Mouse (Mus musculus) limb, embryonic 12.5 days (tissue): Measurements from ENCODE around the gene Sh3bp5. TPM values are rescaled to one million over a fixed set of nuclear protein-coding genes. Genes with fewer than 3 reads are reported as not detected.

ENCODE experiments used
- ATAC-seq: fragments of 200-750 bp; cut with Nextera tagmentation; 2 replicates; pipeline ENCODE4 v1.8.0; 2017; ENCODE audit warnings: low read depth, moderate TSS enrichment; ENCODE audit not compliant: insufficient number of reproducible peaks, insufficient read depth, low FRiP score, low TSS enrichment
- H3K27ac ChIP-seq: fragments of 300-500 bp; sonication (generic); 2 replicates; pipeline ENCODE4 v1.5.1; 2016; ENCODE audit warnings: mild to moderate bottlenecking, moderate library complexity
- H3K27me3 ChIP-seq: fragments of 300-500 bp; sonication (generic); 2 replicates; pipeline ENCODE4 v1.6.1; 2016; ENCODE audit warnings: mild to moderate bottlenecking, moderate library complexity
- H3K36me3 ChIP-seq: fragments of 300-500 bp; sonication (generic); 2 replicates; pipeline ENCODE4 v1.6.1; 2016; ENCODE audit warnings: mild to moderate bottlenecking, moderate library complexity
- H3K4me1 ChIP-seq: fragments of 300-500 bp; sonication (generic); replicated peaks from 2 replicates; pipeline ENCODE4 v1.6.1; 2016
- H3K4me2 ChIP-seq: fragments of 300-500 bp; sonication (generic); 2 replicates; pipeline ENCODE4 v1.6.1; 2016; ENCODE audit warnings: mild to moderate bottlenecking, moderate library complexity
- H3K4me3 ChIP-seq: fragments of 300-500 bp; sonication (generic); replicated peaks from 2 replicates; pipeline ENCODE4 v1.5.1; 2016; ENCODE audit warnings: mild to moderate bottlenecking
- H3K9ac ChIP-seq: fragments of 300-500 bp; sonication (generic); replicated peaks from 2 replicates; pipeline ENCODE4 v1.6.1; 2016; ENCODE audit warnings: mild to moderate bottlenecking, moderate library complexity
- H3K9me3 ChIP-seq: fragments of 300-500 bp; sonication (generic); 2 replicates; pipeline ENCODE4 v1.6.1; 2016; ENCODE audit warnings: mild to moderate bottlenecking, moderate library complexity
- WGBS: fragments of 180-500 bp; shearing (Covaris S2); methylation state at CpG from one replicate; pipeline ENCODE4 v1.1.7; 2016; 5-methylcytosine and 5-hydroxymethylcytosine counted together
- polyA plus RNA-seq: library from polyadenylated mRNA; unstranded; fragments of >200 nt; fragmentation: Nextera tagmentation; extraction: Ambion mirVana; gene quantifications from 2 replicates; pipeline ENCODE4 v1.2.1, GENCODE M21; 2016

Gene Sh3bp5
- polyA plus RNA-seq, 1 experiment from 2014 or later, result 41.9 TPM

DNA sequence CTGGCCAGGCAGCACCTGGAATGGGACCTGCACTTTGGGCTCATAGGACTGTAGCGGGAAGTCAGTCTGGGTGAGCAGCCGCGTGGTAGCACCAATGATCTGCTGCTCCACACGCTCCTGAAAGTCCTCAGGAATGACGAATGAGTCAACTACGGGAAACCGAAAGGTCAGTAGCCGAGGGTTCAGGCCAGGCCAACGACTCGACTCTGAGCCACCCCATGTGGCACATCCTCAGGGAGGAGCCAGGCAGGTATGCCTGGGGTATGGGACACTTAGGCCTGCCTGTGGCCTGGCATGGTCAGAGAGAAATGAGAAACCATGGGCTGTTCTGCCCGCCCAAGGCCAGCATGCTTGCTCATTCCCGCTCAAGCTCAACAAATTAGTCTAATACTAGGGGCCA, 119.3 kb downstream of the Sh3bp5 start:
- H3K27ac ChIP-seq, result no peak overlapping the region
- ATAC-seq, result no peak
- H3K4me2 ChIP-seq, result no peak overlapping the region
- H3K36me3 ChIP-seq, result no peaks in the 10 kb centered on the region
- no peaks in the 10 kb centered on the region for H3K9me3 ChIP-seq
- no peak overlapping the region for H3K4me3 ChIP-seq
- H3K4me1 ChIP-seq, result peaks cover 4% of the 10 kb centered on the region; the same call in 1 of the 2 replicates
- WGBS, result 66% methylated on average over 12 of the region's 12 CpGs
- no peak overlapping the region for H3K9ac ChIP-seq
- no peaks in the 10 kb centered on the region for H3K27me3 ChIP-seq

DNA sequence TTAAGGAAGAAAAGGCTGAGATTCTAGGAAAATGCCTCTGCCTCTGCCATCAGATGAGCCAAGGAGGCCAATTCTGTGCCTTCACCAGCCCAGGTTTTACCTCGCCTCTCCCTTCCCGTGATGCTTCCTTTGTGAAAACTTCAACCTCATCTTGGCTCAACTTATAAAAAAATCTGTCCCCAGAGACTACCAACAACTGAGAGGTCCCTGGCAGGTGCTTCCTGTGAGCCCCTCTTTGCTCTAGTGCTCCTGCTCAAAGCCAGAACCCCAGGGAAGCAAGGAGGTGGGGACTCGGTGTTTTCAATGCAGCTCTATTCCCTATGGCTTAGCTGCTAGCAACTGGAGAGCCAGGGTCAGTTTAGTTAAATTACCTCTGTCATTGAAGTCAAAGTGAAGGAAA, 122.7 kb downstream of the Sh3bp5 start:
- H3K9ac ChIP-seq, result no peak overlapping the region
- H3K4me3 ChIP-seq, result no peak overlapping the region
- no peak for ATAC-seq
- peaks cover 4% of the 10 kb centered on the region; the same call in 1 of the 2 replicates for H3K4me1 ChIP-seq
- H3K27me3 ChIP-seq, result no peaks in the 10 kb centered on the region
- WGBS, result 59% methylated on average over 3 of the region's 3 CpGs
- no peak overlapping the region for H3K4me2 ChIP-seq
- no peaks in the 10 kb centered on the region for H3K9me3 ChIP-seq
- H3K36me3 ChIP-seq, result no peaks in the 10 kb centered on the region
- no peak overlapping the region for H3K27ac ChIP-seq

Other genes starting within 250 kb of the Sh3bp5 start
- 140 and 161 TPM in 2 replicates for gene Tnnc1, start 227.8 kb downstream of the Sh3bp5 start, polyA plus RNA-seq
- gene Nisch, start 219.1 kb downstream of the Sh3bp5 start, polyA plus RNA-seq, result 507 and 522 TPM in 2 replicates
- gene Sema3g, start 218.2 kb downstream of the Sh3bp5 start, polyA plus RNA-seq, result 0.58 and 0.84 TPM in 2 replicates
- gene Phf7, start 184.8 kb downstream of the Sh3bp5 start, polyA plus RNA-seq, result 13.5 and 14.1 TPM in 2 replicates
- 106 and 118 TPM in 2 replicates for gene Bap1, start 184.6 kb downstream of the Sh3bp5 start, polyA plus RNA-seq
- 7.7 and 9.1 TPM in 2 replicates for gene Dnah1, start 112.2 kb downstream of the Sh3bp5 start, polyA plus RNA-seq
- gene Capn7, start 99.4 kb downstream of the Sh3bp5 start, polyA plus RNA-seq, result 38.9 and 41.0 TPM in 2 replicates
- gene Eaf1, start 58.3 kb upstream of the Sh3bp5 start, polyA plus RNA-seq, result 29.4 and 30.1 TPM in 2 replicates
- gene Mettl6, start 59.0 kb upstream of the Sh3bp5 start, polyA plus RNA-seq, result 85.1 and 89.2 TPM in 2 replicates
- gene Colq, start 155.3 kb upstream of the Sh3bp5 start, polyA plus RNA-seq, result 1.2 and 2.0 TPM in 2 replicates
- gene Gm49387, start 204.8 kb upstream of the Sh3bp5 start, polyA plus RNA-seq, result 2.0 TPM in 1 of 2 replicates, not detected in the other
- gene Btd, start 204.9 kb upstream of the Sh3bp5 start, polyA plus RNA-seq, result 23.2 and 25.5 TPM in 2 replicates
- gene Hacl1, start 205.2 kb upstream of the Sh3bp5 start, polyA plus RNA-seq, result 10.6 and 13.3 TPM in 2 replicates